Mouse (Mus musculus): Measurements from ENCODE around the gene Adam30. TPM values are rescaled to one million over a fixed set of nuclear protein-coding genes. Genes with fewer than 3 reads are reported as not detected.

The Adam30 gene
- not detected in 2 replicates for polyA plus RNA-seq (2012; rRNA removed)

GRCm38 (mm10) chr3:98160330-98160729 is at the start of gene Adam30:
Gene Adam30 (plus strand): TSS chr3:98160630.

Other genes starting within 250 kb of the Adam30 start
- gene Notch2, start 147.1 kb upstream of the Adam30 start, polyA plus RNA-seq (2012; rRNA removed) = 7.7 and 8.1 TPM in 2 replicates
- 0.08 TPM in 1 of 2 replicates, not detected in the other for gene Reg4, start 61.5 kb downstream of the Adam30 start, polyA plus RNA-seq (2012; rRNA removed)
- gene Hmgcs2, start 119.8 kb downstream of the Adam30 start, polyA plus RNA-seq (2012; rRNA removed) = 7.5 and 9.3 TPM in 2 replicates
- 91.6 and 110 TPM in 2 replicates for gene Phgdh, start 179.4 kb downstream of the Adam30 start, polyA plus RNA-seq (2012; rRNA removed)
- 17.9 and 19.3 TPM in 2 replicates for gene Zfp697, start 221.8 kb downstream of the Adam30 start, polyA plus RNA-seq (2012; rRNA removed)

Measured in central nervous system, embryonic 18 days (tissue).